Mouse (Mus musculus) skeletal muscle tissue, adult 2 months (tissue): Measurements from ENCODE around the gene Syngr1.
A peak's percentile ranks its signal among the peaks of the same experiment; 100 is the strongest.

Source experiments
- DNase-seq: peaks from one replicate; pipeline ENCODE4 v3.0.0-alpha.2; 2012; ENCODE audit warnings: low read depth, low spot score

Syngr1 gene

DNA sequence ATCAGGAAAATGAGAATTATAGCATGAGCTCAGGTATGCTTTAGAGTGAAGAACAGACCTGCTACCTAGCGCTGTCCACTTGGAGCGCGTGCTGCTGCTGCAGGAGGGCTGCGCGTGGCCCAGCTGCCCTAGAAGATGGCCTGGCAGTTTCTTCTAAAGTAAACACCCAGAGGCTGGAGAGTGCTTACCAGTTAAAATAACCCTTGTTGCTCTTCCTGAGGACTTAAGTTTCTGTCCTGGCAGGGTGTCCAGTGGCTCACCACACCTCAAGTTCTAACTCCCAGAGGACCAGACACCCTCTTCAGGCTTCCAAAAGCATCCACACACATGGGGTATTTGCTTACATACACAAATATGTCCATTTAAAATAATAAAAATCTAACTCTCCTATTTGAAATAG, 54.3 kb downstream of the Syngr1 start:
- DNase-seq = peak; percentile 50

- DNase-seq = no peak
These were observed 55.0 kb downstream of the Syngr1 start for GRCm38 (mm10) chr15:80146153-80146552.

- DNase-seq = no peak
These were observed 56.0 kb downstream of the Syngr1 start for GRCm38 (mm10) chr15:80147090-80147489.

DNA sequence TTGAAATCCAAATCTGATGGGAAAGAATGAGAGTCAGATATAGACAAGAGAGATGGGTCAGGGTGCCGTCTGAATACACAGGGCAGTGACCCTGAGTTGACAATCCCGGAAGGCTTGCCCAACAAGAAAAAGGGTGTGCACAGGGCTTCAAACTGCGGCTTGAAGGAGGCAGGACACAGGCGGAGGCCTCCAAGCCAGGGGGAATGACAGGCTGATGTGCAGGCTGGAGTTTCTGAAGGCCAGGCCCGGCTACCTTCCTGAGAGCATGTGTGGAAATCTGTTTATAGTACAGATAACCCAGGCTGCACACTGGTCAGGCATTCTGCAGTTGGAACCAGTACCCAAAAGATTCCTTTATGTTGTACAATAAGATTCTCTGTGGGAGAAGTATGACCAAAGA, 56.4 kb downstream of the Syngr1 start:
- no peak for DNase-seq

GRCm38 (mm10) chr15:80148565-80148964, 57.4 kb downstream of the Syngr1 start:
- no peak for DNase-seq

- DNase-seq = no peak
These were observed 58.4 kb downstream of the Syngr1 start for GRCm38 (mm10) chr15:80149517-80149916.

DNA sequence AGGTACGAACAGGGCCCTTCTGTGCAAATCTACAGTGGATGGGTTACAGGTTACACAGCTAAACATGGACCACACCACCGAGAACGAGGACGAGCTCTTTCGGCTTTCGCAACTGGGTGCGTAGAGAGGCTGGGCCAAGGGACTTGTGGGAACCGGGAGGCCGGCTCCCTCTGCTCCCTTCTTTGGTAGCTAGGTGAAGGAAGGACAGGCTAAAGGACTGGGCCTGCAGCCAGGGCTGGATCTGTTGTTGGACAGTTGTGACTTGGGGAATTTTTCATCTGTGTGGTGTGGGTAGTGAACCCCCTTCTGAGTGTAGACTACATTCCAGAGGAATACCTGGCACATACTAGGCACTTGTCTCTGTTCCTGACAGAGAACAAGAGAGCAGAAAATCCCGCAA, 61.5 kb downstream of the Syngr1 start:
- no peak for DNase-seq

DNA sequence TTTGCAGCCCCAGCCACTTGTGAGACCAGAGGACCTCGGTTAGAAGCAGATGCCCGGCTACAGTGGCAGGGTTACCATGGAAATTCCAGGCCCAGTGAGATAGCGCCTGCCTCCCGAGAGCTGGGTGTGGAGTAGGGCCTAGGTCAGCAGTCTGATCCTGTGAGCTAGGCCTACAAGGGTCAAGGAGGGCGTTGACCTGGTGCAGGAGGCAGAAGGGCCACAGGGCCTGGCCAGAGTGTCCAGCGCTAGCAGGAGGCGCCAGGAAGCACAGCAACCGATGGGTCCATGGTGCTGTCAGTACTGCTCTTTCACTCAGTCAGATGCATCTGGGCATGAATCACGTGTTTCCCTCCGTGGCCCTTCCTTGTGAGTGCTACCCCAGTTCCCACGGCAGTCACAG, 62.6 kb downstream of the Syngr1 start:
- DNase-seq = no peak

DNA sequence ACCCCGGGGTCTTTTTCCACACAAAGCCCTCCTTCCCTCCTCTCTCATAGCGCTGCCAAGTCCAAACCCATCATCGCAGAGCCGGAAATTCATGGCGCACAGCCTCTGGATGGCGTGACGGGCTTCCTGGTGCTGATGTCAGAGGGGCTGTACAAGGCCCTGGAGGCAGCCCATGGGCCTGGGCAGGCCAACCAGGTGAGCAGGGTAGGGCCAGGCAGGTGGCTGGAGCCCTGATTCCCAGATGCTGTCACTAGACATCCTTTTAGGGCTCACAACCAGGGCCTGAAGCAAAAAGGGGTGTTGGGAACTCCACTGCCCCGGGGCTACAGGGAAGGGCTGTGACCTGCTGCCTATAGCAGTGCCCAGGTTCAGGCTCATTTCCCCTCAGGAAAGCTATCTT, 64.6 kb downstream of the Syngr1 start:
- DNase-seq = no peak

GRCm38 (mm10) chr15:80157197-80157943, 66.2 kb downstream of the Syngr1 start:
- DNase-seq = no peak

- no peak for DNase-seq
These were observed 67.0 kb downstream of the Syngr1 start for GRCm38 (mm10) chr15:80158001-80158706.

- no peak for DNase-seq
These were observed 67.6 kb downstream of the Syngr1 start for GRCm38 (mm10) chr15:80158707-80159090.

DNA sequence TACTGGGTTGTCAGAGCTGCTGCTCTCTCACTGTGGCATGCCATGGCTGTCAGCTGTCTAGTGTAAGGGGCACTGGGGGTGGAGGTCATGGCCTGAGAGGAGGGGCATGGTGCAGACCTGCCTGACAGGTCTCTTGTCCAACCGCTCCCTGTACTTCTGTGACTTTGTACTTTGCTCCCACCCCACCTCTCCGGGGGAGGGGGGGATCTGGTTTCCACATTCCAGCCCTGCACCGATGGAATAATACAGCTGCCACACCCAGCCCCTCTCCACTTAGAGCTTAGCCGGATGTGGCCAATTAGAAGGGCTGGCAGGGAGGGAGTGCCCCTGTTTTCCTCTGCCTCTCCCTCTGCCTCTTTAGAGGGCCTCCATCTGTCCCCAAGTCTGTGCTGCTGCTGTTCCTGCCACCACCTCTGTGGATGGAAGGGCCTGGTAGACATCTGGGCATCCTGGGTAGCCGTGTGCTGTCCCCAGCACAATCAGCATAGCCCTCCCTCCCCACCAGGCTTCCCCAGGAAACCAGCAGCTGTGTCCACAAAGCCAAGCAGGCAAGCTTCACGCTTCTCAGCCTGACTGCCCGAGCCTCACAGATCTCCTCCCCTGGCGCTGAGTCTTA, 68.3 kb downstream of the Syngr1 start:
- DNase-seq = no peak

GRCm38 (mm10) chr15:80160223-80160622, 69.1 kb downstream of the Syngr1 start:
- DNase-seq = no peak

GRCm38 (mm10) chr15:80160726-80161125, 69.6 kb downstream of the Syngr1 start:
- DNase-seq = peak; percentile 24

DNA sequence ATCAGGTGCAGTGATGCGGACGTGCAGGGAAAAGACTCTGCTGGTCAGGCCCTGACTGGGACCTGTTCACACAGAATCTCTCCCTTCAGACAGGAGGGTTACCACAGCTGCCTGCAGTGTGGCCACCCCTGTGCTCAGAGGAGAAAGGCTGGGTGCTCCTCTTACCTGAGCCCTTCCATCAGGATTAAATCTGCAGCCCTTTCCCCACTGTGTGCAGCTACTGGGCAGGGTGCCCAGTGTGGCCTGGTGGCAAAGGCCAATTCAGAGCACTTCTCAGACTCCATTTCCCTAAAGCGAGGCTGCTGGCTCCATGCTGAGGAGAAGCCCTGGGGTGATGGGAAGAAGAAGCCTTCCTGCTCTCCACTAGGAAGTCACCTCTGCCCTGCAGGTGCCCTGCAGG, 70.1 kb downstream of the Syngr1 start:
- no peak for DNase-seq

DNA sequence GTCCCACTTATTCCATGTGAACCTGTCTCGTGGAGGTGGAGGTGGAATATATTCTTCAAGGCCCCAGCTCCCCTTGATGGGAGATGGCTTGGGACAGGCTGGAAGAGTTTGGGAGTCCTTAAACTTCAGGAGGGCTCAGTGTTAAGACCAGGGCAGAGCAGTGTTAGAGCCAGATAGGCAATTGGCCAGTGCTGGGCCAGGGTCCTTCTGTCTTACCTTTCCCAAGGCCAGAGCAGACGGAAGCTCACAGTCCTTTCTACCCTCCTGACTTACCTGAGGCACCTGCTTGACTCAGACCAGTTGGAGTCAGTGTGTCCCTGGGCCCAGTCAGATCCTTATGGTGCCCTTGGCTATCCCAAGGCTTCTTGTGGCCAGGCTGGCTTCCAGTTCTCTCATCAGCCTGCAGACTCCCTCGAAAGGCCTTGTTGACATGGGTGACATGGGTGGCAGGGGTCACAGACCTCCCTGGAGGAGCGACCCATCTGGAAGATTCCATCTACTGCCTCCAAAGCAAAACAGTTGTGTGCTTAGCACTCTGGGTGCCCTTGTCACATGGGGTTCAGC, 71.3 kb downstream of the Syngr1 start:
- DNase-seq = no peak

DNA sequence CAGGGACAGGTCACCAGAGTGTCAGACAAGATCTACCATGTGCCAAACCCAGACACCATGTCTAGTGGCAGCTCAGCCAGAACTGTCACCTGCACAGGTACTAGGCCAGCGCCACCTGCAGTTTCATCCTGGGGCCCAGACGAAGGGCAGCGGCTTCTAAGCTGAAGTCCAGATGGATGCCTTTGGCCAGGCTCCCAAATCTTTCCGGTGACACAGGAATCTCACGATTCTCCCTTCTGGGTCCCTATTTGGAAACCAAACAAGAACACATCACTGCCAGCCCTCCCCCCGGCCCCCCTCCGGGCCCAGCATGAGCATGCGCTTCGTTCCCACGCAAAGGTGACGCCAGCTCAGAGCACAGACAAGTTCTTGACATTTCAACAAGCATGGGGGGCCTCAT, 72.1 kb downstream of the Syngr1 start:
- no peak for DNase-seq

- DNase-seq = no peak
These were observed 72.6 kb downstream of the Syngr1 start for GRCm38 (mm10) chr15:80163716-80164115.

DNA sequence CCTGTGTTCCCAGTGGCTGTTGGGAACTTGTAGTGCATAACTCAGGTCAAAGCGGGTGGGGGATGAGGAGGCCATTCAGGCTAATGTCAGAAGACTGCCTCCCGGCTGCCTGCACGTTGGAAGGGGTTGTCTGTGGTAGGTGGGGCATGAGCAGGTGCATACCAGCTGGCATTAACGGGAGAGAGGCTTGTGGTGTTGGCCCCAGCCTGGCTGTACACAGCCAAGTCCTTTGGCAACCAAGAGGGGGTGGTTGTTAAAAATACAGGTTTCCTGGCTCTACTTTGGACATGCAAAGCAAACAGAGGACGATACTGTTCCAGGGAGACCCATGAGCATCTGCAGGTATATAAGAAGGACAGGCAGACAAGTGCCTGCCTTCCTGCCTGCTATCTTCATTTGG, 74.3 kb downstream of the Syngr1 start:
- no peak for DNase-seq
